Mouse (Mus musculus): ENCODE results near the gene Rergl. TPM values are rescaled to one million over a fixed set of nuclear protein-coding genes. Genes with fewer than 3 reads are reported as not detected.

Gene Rergl
- not detected in 2 replicates for polyA plus RNA-seq (2016; fragmentation: Nextera tagmentation; extraction: Ambion mirVana)

- Histone ChIP-seq H3K4me2 (no peak within 1 kb of the TSS), H3K36me3 (no peaks in the 10 kb centered on the region), H3K27me3 (replicated peaks) (no peaks in the 10 kb centered on the region), H3K9ac (no peak within 1 kb of the TSS), H3K4me1 (no peaks in the 10 kb centered on the region), H3K4me3 (no peak within 1 kb of the TSS), H3K27ac (no peak within 1 kb of the TSS), H3K9me3 (replicated peaks) (no peaks in the 10 kb centered on the region)
- ATAC-seq = no peak
- 11% methylated on average over 1 of the region's 1 CpGs for WGBS (ENCODE audit: insufficient replicate concordance)
Measured at GRCm38 (mm10) chr6:139501876-139502275, at the start of gene Rergl. Gene Rergl (minus strand): TSS chr6:139501976.

DNA sequence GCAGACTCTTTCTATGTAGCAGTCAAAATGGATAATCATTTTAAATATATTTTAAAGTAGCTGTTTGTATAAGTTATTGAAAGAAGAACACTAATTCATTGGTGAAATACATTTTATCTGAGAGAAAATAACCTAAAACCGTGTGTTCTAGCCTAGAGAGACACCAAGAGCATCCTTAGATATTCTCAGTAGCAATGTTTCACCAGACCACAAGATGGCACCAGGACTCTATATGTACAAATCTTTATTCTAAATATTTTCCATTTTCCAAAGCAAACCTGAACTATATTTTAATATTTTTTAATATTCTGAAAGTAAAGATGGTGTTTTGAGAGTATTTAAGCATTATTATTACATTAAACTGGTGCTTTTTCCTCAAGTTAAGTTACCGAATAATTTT lies 36.7 kb upstream of the Rergl start:
- Histone ChIP-seq H3K9me3 (replicated peaks) (no peaks in the 10 kb centered on the region), H3K27ac (no peak overlapping the region)
- WGBS (ENCODE audit: insufficient replicate concordance) = 62% methylated on average over 2 of the region's 2 CpGs

DNA sequence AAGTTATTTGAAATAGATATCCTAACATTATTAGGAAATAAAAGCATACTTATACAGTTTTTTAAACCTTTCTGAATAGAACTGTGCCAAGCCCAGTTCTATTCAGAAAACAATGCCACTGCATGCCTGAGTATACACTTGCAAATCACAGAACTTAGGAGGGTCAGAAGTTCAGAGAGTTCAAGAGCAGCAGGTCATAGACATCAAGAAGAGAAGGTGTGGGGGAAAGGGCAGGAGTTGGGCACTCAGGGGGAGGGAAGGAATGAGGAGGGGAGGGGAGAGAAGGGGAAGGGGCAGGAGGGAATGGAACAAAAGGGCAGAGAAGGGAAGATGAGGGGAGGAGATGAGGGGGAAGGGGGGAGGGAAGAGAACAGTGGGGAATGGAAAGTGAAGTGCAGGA lies 23.6 kb upstream of the Rergl start:
- no peak for ATAC-seq
- Histone ChIP-seq H3K9ac (no peak overlapping the region), H3K4me3 (no peak overlapping the region)

More for the DNA sequence above, 36.7 kb upstream of the Rergl start:
- Histone ChIP-seq H3K27me3 (replicated peaks) (no peaks in the 10 kb centered on the region), H3K4me3 (no peak overlapping the region), H3K4me2 (no peak overlapping the region), H3K36me3 (no peaks in the 10 kb centered on the region), H3K4me1 (no peaks in the 10 kb centered on the region), H3K9ac (no peak overlapping the region)
- no peak for ATAC-seq

DNA sequence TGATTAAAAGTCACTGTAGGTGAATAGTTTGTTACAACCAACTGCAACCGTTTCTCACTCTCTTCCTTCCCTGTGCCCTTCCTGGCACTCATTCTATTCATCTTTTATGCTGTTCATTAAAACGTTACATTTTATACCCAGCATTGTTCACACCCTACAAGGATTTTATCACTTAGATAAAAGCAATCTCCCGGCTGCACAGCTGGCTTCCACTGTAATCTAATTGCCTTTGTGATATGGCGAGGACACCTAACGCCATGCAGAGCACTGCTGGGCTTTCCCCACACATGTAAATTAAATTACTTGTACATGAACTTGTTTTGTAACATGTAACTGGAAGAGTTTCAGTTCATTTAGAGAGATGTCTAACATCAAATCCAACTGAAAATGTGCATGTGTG lies 22.5 kb upstream of the Rergl start:
- no peak overlapping the region for H3K4me3 ChIP-seq
- no peak overlapping the region for H3K4me2 ChIP-seq
- H3K27me3 ChIP-seq (replicated peaks) = no peaks in the 10 kb centered on the region
- WGBS (ENCODE audit: insufficient replicate concordance) = 51% methylated on average over 5 of the region's 5 CpGs
- no peaks in the 10 kb centered on the region for H3K4me1 ChIP-seq
- no peak overlapping the region for H3K9ac ChIP-seq
- H3K27ac ChIP-seq = no peak overlapping the region
- H3K36me3 ChIP-seq = no peaks in the 10 kb centered on the region
- no peaks in the 10 kb centered on the region for H3K9me3 ChIP-seq (replicated peaks)
- ATAC-seq = no peak

More for the DNA sequence above, 23.6 kb upstream of the Rergl start:
- H3K4me2 ChIP-seq = no peak overlapping the region
- no peaks in the 10 kb centered on the region for H3K36me3 ChIP-seq
- no peaks in the 10 kb centered on the region for H3K9me3 ChIP-seq (replicated peaks)
- H3K27ac ChIP-seq = no peak overlapping the region
- no peaks in the 10 kb centered on the region for H3K27me3 ChIP-seq (replicated peaks)
- H3K4me1 ChIP-seq = no peaks in the 10 kb centered on the region

GRCm38 (mm10) chr6:139514938-139515510 lies 13.2 kb upstream of the Rergl start:
- 74% methylated on average over 3 of the region's 3 CpGs for WGBS (ENCODE audit: insufficient replicate concordance)
- no peak overlapping the region for H3K27ac ChIP-seq
- H3K4me2 ChIP-seq = no peak overlapping the region
- no peak for ATAC-seq
- no peaks in the 10 kb centered on the region for H3K4me1 ChIP-seq
- H3K27me3 ChIP-seq (replicated peaks) = no peaks in the 10 kb centered on the region
- no peaks in the 10 kb centered on the region for H3K9me3 ChIP-seq (replicated peaks)
- H3K4me3 ChIP-seq = no peak overlapping the region
- H3K36me3 ChIP-seq = no peaks in the 10 kb centered on the region
- H3K9ac ChIP-seq = no peak overlapping the region

DNA sequence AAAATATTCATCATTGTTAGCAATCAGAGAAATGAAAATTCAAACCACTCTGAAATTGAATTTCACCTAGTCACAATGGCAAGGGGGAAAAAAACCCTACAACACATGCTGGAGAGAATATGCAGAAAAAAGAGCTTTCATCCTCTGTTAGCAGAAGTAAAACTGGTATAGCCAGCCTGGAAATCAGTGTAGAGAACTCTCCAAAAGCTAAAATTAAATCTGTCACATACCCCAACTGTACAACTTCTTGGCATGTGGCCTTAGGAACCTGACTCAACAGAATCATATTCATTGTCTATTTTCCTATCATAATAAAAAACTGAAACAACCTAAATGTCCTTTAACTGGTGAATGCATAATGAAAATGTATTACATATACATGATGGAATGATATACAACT lies 22.0 kb downstream of the Rergl start:
- Histone ChIP-seq H3K27ac (no peak overlapping the region), H3K9me3 (replicated peaks) (no peaks in the 10 kb centered on the region)
- ATAC-seq = no peak

DNA sequence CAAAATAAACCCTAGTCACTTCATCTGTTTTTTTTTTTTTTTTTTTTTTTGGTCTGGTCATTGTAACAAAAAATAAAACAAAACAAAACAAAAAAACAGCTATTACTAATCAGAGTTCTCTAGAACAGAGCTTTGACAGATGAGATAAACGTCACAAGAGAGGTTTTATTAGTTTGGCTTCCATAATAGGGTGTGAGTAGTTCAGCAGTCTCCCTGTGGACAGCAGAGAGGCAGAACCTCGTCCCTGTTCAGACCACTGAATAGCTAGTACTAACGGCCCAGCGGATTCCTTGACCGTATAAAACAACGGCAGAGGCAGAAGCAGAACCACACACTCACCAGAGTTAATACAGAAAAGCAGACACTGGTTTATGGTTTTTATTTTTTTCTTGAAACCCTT lies 36.8 kb downstream of the Rergl start:
- no peaks in the 10 kb centered on the region for H3K9me3 ChIP-seq (replicated peaks)
- H3K36me3 ChIP-seq = no peaks in the 10 kb centered on the region
- no peak overlapping the region for H3K4me3 ChIP-seq
- no peak overlapping the region for H3K4me2 ChIP-seq
- no peaks in the 10 kb centered on the region for H3K27me3 ChIP-seq (replicated peaks)
- no peak for ATAC-seq
- 65% methylated on average over 6 of the region's 6 CpGs for WGBS (ENCODE audit: insufficient replicate concordance)
- no peak overlapping the region for H3K9ac ChIP-seq
- H3K27ac ChIP-seq = no peak overlapping the region
- no peaks in the 10 kb centered on the region for H3K4me1 ChIP-seq

More for the DNA sequence above, 22.0 kb downstream of the Rergl start:
- Histone ChIP-seq H3K4me3 (no peak overlapping the region), H3K27me3 (replicated peaks) (no peaks in the 10 kb centered on the region), H3K4me2 (no peak overlapping the region), H3K36me3 (no peaks in the 10 kb centered on the region), H3K4me1 (no peaks in the 10 kb centered on the region), H3K9ac (no peak overlapping the region)

DNA sequence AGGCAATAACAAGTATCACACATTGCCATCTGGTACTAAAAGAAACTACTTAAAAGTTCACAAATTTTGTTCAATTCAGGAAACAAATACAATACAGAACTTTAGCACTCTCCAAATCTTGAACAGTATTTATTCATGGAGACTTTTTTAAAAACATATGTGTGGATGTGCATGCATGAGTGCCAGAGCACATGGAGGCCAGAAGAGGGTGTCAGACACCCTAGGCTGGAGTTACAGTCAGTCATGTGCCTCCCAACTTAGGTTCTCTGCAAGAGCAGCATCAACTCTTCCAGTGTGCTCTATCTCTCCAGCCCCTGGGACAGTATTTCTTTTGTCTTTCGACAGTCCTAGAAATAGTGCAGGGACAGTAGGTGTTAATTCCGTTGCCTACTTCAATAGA lies 37.5 kb downstream of the Rergl start:
- no peaks in the 10 kb centered on the region for H3K9me3 ChIP-seq (replicated peaks)
- no peaks in the 10 kb centered on the region for H3K36me3 ChIP-seq
- H3K9ac ChIP-seq = no peak overlapping the region
- H3K4me3 ChIP-seq = no peak overlapping the region
- no peak for ATAC-seq
- no peak overlapping the region for H3K27ac ChIP-seq
- no peak overlapping the region for H3K4me2 ChIP-seq
- WGBS (ENCODE audit: insufficient replicate concordance) = 69% methylated on average over 2 of the region's 2 CpGs
- no peaks in the 10 kb centered on the region for H3K4me1 ChIP-seq
- no peaks in the 10 kb centered on the region for H3K27me3 ChIP-seq (replicated peaks)

GRCm38 (mm10) chr6:139461094-139461493 lies 40.7 kb downstream of the Rergl start:
- no peaks in the 10 kb centered on the region for H3K9me3 ChIP-seq (replicated peaks)
- WGBS (ENCODE audit: insufficient replicate concordance) = 26% methylated on average over 5 of the region's 5 CpGs
- no peak overlapping the region for H3K27ac ChIP-seq
- H3K27me3 ChIP-seq (replicated peaks) = no peaks in the 10 kb centered on the region
- ATAC-seq = no peak
- H3K9ac ChIP-seq = no peak overlapping the region
- no peak overlapping the region for H3K4me2 ChIP-seq
- H3K4me1 ChIP-seq = no peaks in the 10 kb centered on the region
- H3K36me3 ChIP-seq = no peaks in the 10 kb centered on the region
- no peak overlapping the region for H3K4me3 ChIP-seq

- Histone ChIP-seq H3K9me3 (replicated peaks) (no peaks in the 10 kb centered on the region), H3K36me3 (no peaks in the 10 kb centered on the region), H3K4me2 (no peak overlapping the region), H3K27ac (no peak overlapping the region), H3K4me1 (no peaks in the 10 kb centered on the region), H3K27me3 (replicated peaks) (no peaks in the 10 kb centered on the region), H3K4me3 (no peak overlapping the region), H3K9ac (no peak overlapping the region)
- no peak for ATAC-seq
- WGBS (ENCODE audit: insufficient replicate concordance) = 78% methylated on average over 10 of the region's 10 CpGs
Measured at GRCm38 (mm10) chr6:139460470-139460869, 41.3 kb downstream of the Rergl start.

DNA sequence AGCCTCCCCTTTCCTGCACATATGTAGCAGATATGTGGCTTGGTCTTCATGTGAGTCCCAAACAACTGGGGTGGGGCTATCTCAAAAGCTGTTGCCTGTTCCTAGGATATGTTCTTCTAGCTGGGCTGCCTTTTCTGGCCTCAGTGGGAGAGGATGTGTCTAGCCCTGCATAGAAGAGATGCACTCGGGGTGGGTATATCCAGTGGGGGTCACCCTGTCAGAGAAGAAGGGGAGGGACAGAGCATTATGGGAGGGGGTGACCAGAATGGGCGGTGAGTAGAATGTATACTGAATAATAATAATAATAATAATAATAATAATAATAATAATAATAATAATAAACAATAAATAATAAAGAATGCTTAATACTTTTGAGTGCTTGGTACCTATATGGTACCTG lies 57.8 kb downstream of the Rergl start:
- H3K4me1 ChIP-seq = no peaks in the 10 kb centered on the region
- H3K27me3 ChIP-seq (replicated peaks) = no peaks in the 10 kb centered on the region
- no peak overlapping the region for H3K27ac ChIP-seq
- 65% methylated on average over 2 of the region's 2 CpGs for WGBS (ENCODE audit: insufficient replicate concordance)
- no peak overlapping the region for H3K4me3 ChIP-seq
- H3K36me3 ChIP-seq = no peaks in the 10 kb centered on the region
- no peak overlapping the region for H3K9ac ChIP-seq
- H3K9me3 ChIP-seq (replicated peaks) = no peaks in the 10 kb centered on the region
- no peak overlapping the region for H3K4me2 ChIP-seq
- ATAC-seq = no peak; the same call in 1 of the 2 replicates
